In genomic region chr4:53320735-53321449, GRCm38 (mm10) we compare ENCODE assay signal across 22 mouse cellular contexts.
DNase-seq lines count a peak whose midpoint lies in the region; ATAC-seq and TF ChIP-seq lines count a peak whose summit lies in the region.
"Had no signal": no experiment of that assay in that cellular context is flagged by ENCODE, and none has a peak within 500 bp of the region (broad histone marks: within the 10 kb centered on the region; RNA-seq: fewer than 3 reads in every experiment).

No protein-coding gene starts in this region.

- H3K4me1 ChIP-seq in forebrain, embryonic 13.5 days = peaks cover 36% of the 10 kb centered on the region
- H3K4me1 ChIP-seq in forebrain, embryonic 11.5 days (replicated peaks; ENCODE audit: control insufficient read depth, insufficient read depth, low read length) = no peaks in the 10 kb centered on the region; the same call in 1 of the 2 replicates
- H3K4me1 ChIP-seq in forebrain, embryonic 16.5 days (replicated peaks; ENCODE audit: control insufficient read depth, insufficient read depth, low read length) = peaks cover 22% of the 10 kb centered on the region
- H3K4me1 ChIP-seq in liver, embryonic 15.5 days (replicated peaks) = peaks cover 13% of the 10 kb centered on the region

- H3K9me3 ChIP-seq in forebrain, embryonic 13.5 days (replicated peaks) = no peaks in the 10 kb centered on the region
- no peaks in the 10 kb centered on the region for H3K9me3 ChIP-seq in forebrain, embryonic 11.5 days (ENCODE audit: control insufficient read depth, low read length)
- no peaks in the 10 kb centered on the region for H3K9me3 ChIP-seq in forebrain, embryonic 16.5 days (ENCODE audit: control insufficient read depth, low read length)
- no peaks in the 10 kb centered on the region for H3K9me3 ChIP-seq in liver, embryonic 15.5 days (replicated peaks)
- H3K9me3 ChIP-seq: heart, embryonic 13.5 days; limb, embryonic 10.5 days; megakaryocyte, embryonic 14.5 days had no signal

- H3K9ac ChIP-seq in forebrain, embryonic 13.5 days = no peak overlapping the region
- H3K9ac ChIP-seq in forebrain, embryonic 11.5 days (ENCODE audit: low read length) = no peak overlapping the region
- H3K9ac ChIP-seq in forebrain, embryonic 16.5 days (replicated peaks; ENCODE audit: low read depth, low read length) = no peak overlapping the region
- H3K9ac ChIP-seq in liver, embryonic 15.5 days = no peak overlapping the region
- H3K9ac ChIP-seq: heart, embryonic 13.5 days had no signal

- H3K27me3 ChIP-seq in forebrain, embryonic 13.5 days = no peaks in the 10 kb centered on the region
- no peaks in the 10 kb centered on the region for H3K27me3 ChIP-seq in forebrain, embryonic 11.5 days (ENCODE audit: control insufficient read depth, insufficient read depth, low read length)
- H3K27me3 ChIP-seq in forebrain, embryonic 16.5 days (replicated peaks; ENCODE audit: control insufficient read depth, insufficient read depth, low read length) = no peaks in the 10 kb centered on the region
- no peaks in the 10 kb centered on the region for H3K27me3 ChIP-seq in liver, embryonic 15.5 days
- H3K27me3 ChIP-seq: heart, embryonic 13.5 days had no signal

- TF ChIP-seq POLR2A in brain, embryonic 14.5 days (IDR thresholded peaks at IDR 0.05; ENCODE audit: borderline replicate concordance, extremely low read depth, insufficient read depth, insufficient read length, poor library complexity, severe bottlenecking) = no peak

- no peak overlapping the region for H3K4me3 ChIP-seq in forebrain, embryonic 13.5 days
- no peak overlapping the region for H3K4me3 ChIP-seq in forebrain, embryonic 11.5 days (ENCODE audit: low read depth, low read length)
- H3K4me3 ChIP-seq in forebrain, embryonic 16.5 days (replicated peaks; ENCODE audit: low read length) = no peak overlapping the region
- no peak overlapping the region for H3K4me3 ChIP-seq in liver, embryonic 15.5 days (replicated peaks)
- H3K4me3 ChIP-seq: erythroblast, embryonic 14.5 days; heart, embryonic 13.5 days; limb, embryonic 10.5 days; megakaryocyte, embryonic 14.5 days had no signal

- H3K27ac ChIP-seq in forebrain, embryonic 13.5 days = peak overlapping the region; percentile 48; the same call in 1 of the 2 replicates
- H3K27ac ChIP-seq in forebrain, embryonic 11.5 days (ENCODE audit: low read depth, low read length) = no peak overlapping the region
- peak overlapping the region; percentile 0; the same call in 1 of the 2 replicates for H3K27ac ChIP-seq in forebrain, embryonic 16.5 days (ENCODE audit: low read length)
- H3K27ac ChIP-seq in liver, embryonic 15.5 days (replicated peaks) = no peak overlapping the region; the same call in 1 of the 2 replicates
- H3K27ac ChIP-seq: heart, embryonic 13.5 days; hindbrain, postnatal 0 days; limb, embryonic 10.5 days had no signal

- H3K4me2 ChIP-seq in forebrain, embryonic 13.5 days = no peak overlapping the region
- H3K4me2 ChIP-seq in forebrain, embryonic 11.5 days (ENCODE audit: low read depth, low read length, severe bottlenecking) = no peak overlapping the region
- no peak overlapping the region for H3K4me2 ChIP-seq in forebrain, embryonic 16.5 days (ENCODE audit: low read length)
- H3K4me2 ChIP-seq in liver, embryonic 15.5 days = peak overlapping the region; percentile 31
- H3K4me2 ChIP-seq: heart, embryonic 13.5 days had no signal

- H3K36me3 ChIP-seq in forebrain, embryonic 13.5 days (ENCODE audit: poor library complexity, severe bottlenecking) = no peaks in the 10 kb centered on the region
- no peaks in the 10 kb centered on the region for H3K36me3 ChIP-seq in forebrain, embryonic 11.5 days (ENCODE audit: control insufficient read depth, insufficient read depth, low read length)
- H3K36me3 ChIP-seq in forebrain, embryonic 16.5 days (ENCODE audit: control insufficient read depth, insufficient read depth) = no peaks in the 10 kb centered on the region
- no peaks in the 10 kb centered on the region for H3K36me3 ChIP-seq in liver, embryonic 15.5 days (replicated peaks)
- H3K36me3 ChIP-seq: heart, embryonic 13.5 days; limb, embryonic 10.5 days had no signal

- DNase-seq in forebrain, embryonic 11.5 days (ENCODE audit: low spot score) = no peak
- peak; percentile 70 for DNase-seq in brain, embryonic 14.5 days (ENCODE audit: low read depth)
- DNase-seq in right cerebral cortex, postnatal 4 days = no peak
- DNase-seq in embryo, embryonic 10 days (ENCODE audit: low spot score) = no peak
- DNase-seq: adrenal gland, postnatal 36 days; cerebellum, adult 9-10 months; heart, postnatal 36 days; kidney, postnatal 10 days; lung, adult 18-20 months; lung, postnatal 14 days; right cerebral cortex, postnatal 25 days had no signal

- peak; percentile 70; the same call in 1 of the 2 replicates for ATAC-seq in forebrain, embryonic 13.5 days
- ATAC-seq in forebrain, embryonic 11.5 days (replicated peaks; ENCODE audit: low FRiP score) = no peak
- peak; percentile 39 for ATAC-seq in forebrain, embryonic 16.5 days
- peak; percentile 85 for ATAC-seq in liver, embryonic 15.5 days (ENCODE audit: insufficient read depth)
- no peak for ATAC-seq in granulocyte monocyte progenitor cell, adult 5-6 weeks (replicated peaks; ENCODE audit: poor library complexity, severe bottlenecking)
- ATAC-seq: CD4-positive, CD25-positive, alpha-beta regulatory T cell, adult 4 months; hindbrain, postnatal 0 days; intestine, postnatal 0 days had no signal

- WGBS in forebrain, embryonic 13.5 days = 63% methylated on average over 6 of the region's 6 CpGs
- 85% methylated on average over 6 of the region's 6 CpGs for WGBS in forebrain, embryonic 11.5 days
- WGBS in forebrain, embryonic 16.5 days = 48% methylated on average over 6 of the region's 6 CpGs
- 45% methylated on average over 6 of the region's 6 CpGs for WGBS in liver, embryonic 15.5 days (ENCODE audit: insufficient replicate concordance)

- TF ChIP-seq CTCF in brain, embryonic 14.5 days (IDR thresholded peaks at IDR 0.05; ENCODE audit: borderline replicate concordance, extremely low read depth, insufficient read depth, insufficient read length) = no peak

Comparison
In these comparisons a context has a peak if more than half of its experiments do, and no peak if none do; other contexts are left out.
1. ATAC-seq: peak in forebrain, embryonic 13.5 days (single experiment), forebrain, embryonic 16.5 days (single experiment) and liver, embryonic 15.5 days (single experiment); none in forebrain, embryonic 11.5 days (single experiment) and granulocyte monocyte progenitor cell, adult 5-6 weeks (single experiment).
2. H3K27ac ChIP-seq: peak in forebrain, embryonic 13.5 days (single experiment) and forebrain, embryonic 16.5 days (single experiment); none in forebrain, embryonic 11.5 days (single experiment) and liver, embryonic 15.5 days (single experiment).